Mouse (Mus musculus) liver, embryonic 14.5 days (tissue): ENCODE measurements at regions not wholly inside any gene's neighbourhood (a gene's known extent, or its start where the extent isn't known, plus 50 kb on each side); places are given as distances from the start of the nearest gene placed in this dataset.

ENCODE experiments used
- ATAC-seq: fragments of 200-750 bp; cut with Nextera tagmentation; 2 replicates; pipeline ENCODE4 v1.8.0; 2017; ENCODE audit warnings: moderate number of reproducible peaks, mild to moderate bottlenecking, moderate library complexity; ENCODE audit not compliant: insufficient read depth
- DNase-seq, 3 experiments: peaks; one replicate each; pipeline ENCODE4 v3.0.0-alpha.2; 2012 to 2013; ENCODE audit warnings: low read depth in 3 of 3, low spot score in 3 of 3
- H3K27ac ChIP-seq: fragments of 300-500 bp; sonication (generic); 2 replicates; pipeline ENCODE4 v1.5.1; 2014; ENCODE audit warnings: moderate library complexity, mild to moderate bottlenecking, control low read depth, inconsistent platforms
- H3K27me3 ChIP-seq: fragments of 300-500 bp; sonication (generic); 2 replicates; pipeline ENCODE4 v1.6.1; 2014; ENCODE audit warnings: mild to moderate bottlenecking, low read length, moderate library complexity; ENCODE audit not compliant: control insufficient read depth, insufficient read depth
- H3K36me3 ChIP-seq: fragments of 300-500 bp; sonication (generic); replicated peaks from 2 replicates; pipeline ENCODE4 v1.6.1; 2014; ENCODE audit warnings: low read depth; ENCODE audit not compliant: control insufficient read depth, insufficient read depth
- H3K4me1 ChIP-seq, 2 experiments: fragments of 200-500 bp in 1 of 2; fragments of 300-500 bp in 1 of 2; sonication (generic) in 1 of 2; replicated peaks; 2 replicates each; pipeline ENCODE4 v1.6.1; 2012 to 2014; ENCODE audit warnings: antibody characterized with exemption in 1 of 2, inconsistent platforms in 1 of 2, low read length in 1 of 2; ENCODE audit not compliant: control insufficient read depth in 2 of 2, insufficient read depth in 2 of 2
- H3K4me2 ChIP-seq: fragments of 300-500 bp; sonication (generic); 2 replicates; pipeline ENCODE4 v1.6.1; 2014; ENCODE audit warnings: low read depth, mild to moderate bottlenecking, control low read depth, moderate library complexity
- H3K4me3 ChIP-seq, 2 experiments: fragments of 200-500 bp in 1 of 2; fragments of 300-500 bp in 1 of 2; sonication (generic) in 1 of 2; 2 replicates each; pipeline ENCODE4 v1.5.1; 2012 to 2014; ENCODE audit warnings: low read depth in 2 of 2, low read length in 2 of 2, mild to moderate bottlenecking in 2 of 2, control low read depth in 1 of 2, inconsistent platforms in 1 of 2, moderate library complexity in 1 of 2; ENCODE audit not compliant: insufficient read depth in 1 of 2
- H3K9ac ChIP-seq: fragments of 300-500 bp; sonication (generic); replicated peaks from 2 replicates; pipeline ENCODE4 v1.6.1; 2014; ENCODE audit warnings: mild to moderate bottlenecking, control low read depth, moderate library complexity
- H3K9me3 ChIP-seq: fragments of 300-500 bp; sonication (generic); 2 replicates; pipeline ENCODE4 v1.6.1; 2016; ENCODE audit warnings: low read length, mixed read lengths; ENCODE audit not compliant: control insufficient read depth
- CTCF ChIP-seq: IDR thresholded peaks from 2 replicates; pipeline ENCODE4 v1.5.1; 2016; ENCODE audit warnings: antibody characterized with exemption, low read depth, control low read depth
- EP300 ChIP-seq: IDR thresholded peaks from 2 replicates; pipeline ENCODE4 v1.6.1; 2016; ENCODE audit warnings: antibody characterized with exemption, low read depth
- WGBS: fragments of 180-500 bp; shearing (Covaris S2); extraction: QIAGEN DNeasy Blood & Tissue Kit; methylation state at CpG from one replicate; pipeline ENCODE4 v1.1.7; 2014; ENCODE audit not compliant: insufficient replicate concordance; 5-methylcytosine and 5-hydroxymethylcytosine counted together

- Histone ChIP-seq H3K4me2 (no peak overlapping the region), H3K9me3 (no peaks in the 10 kb centered on the region), H3K36me3 (no peaks in the 10 kb centered on the region), H3K27ac (no peak overlapping the region), H3K9ac (no peak overlapping the region), H3K4me1 (no peaks in the 10 kb centered on the region), H3K4me3 (no peak overlapping the region), H3K27me3 (no peaks in the 10 kb centered on the region)
- TF ChIP-seq CTCF, result no peak
- TF ChIP-seq EP300, result no peak
- no peak for ATAC-seq
- 42% methylated on average over 2 of the region's 2 CpGs for WGBS
- no peak for DNase-seq
These were observed 76.7 kb upstream of the Hccs start for GRCm38 (mm10) chrX:169396825-169397224.

- no peak for ATAC-seq
- Histone ChIP-seq H3K4me2 (no peak overlapping the region), H3K36me3 (no peaks in the 10 kb centered on the region), H3K27me3 (no peaks in the 10 kb centered on the region), H3K27ac (no peak overlapping the region), H3K9ac (no peak overlapping the region), H3K9me3 (no peaks in the 10 kb centered on the region), H3K4me1 (no peaks in the 10 kb centered on the region), H3K4me3 (no peak overlapping the region)
- TF ChIP-seq CTCF, result no peak
- no peak for TF ChIP-seq EP300
- no peak for DNase-seq
These were observed 66.5 kb upstream of the Hccs start for GRCm38 (mm10) chrX:169386640-169387039.
